Mouse (Mus musculus) lung, adult 2 months (tissue): ENCODE results near the gene Iqce.

Experiments
- CTCF ChIP-seq: fragments of 200-500 bp; IDR thresholded peaks from 2 replicates; pipeline ENCODE4 v1.5.1; 2011; ENCODE audit warnings: mild to moderate bottlenecking, low read length, control low read depth; ENCODE audit not compliant: insufficient read depth
- POLR2A ChIP-seq: fragments of 200-500 bp; IDR thresholded peaks from 2 replicates; pipeline ENCODE4 v1.6.1; 2011; ENCODE audit warnings: low read depth, mild to moderate bottlenecking, control low read depth, low read length, borderline replicate concordance; ENCODE audit errors: extremely low read depth

DNA sequence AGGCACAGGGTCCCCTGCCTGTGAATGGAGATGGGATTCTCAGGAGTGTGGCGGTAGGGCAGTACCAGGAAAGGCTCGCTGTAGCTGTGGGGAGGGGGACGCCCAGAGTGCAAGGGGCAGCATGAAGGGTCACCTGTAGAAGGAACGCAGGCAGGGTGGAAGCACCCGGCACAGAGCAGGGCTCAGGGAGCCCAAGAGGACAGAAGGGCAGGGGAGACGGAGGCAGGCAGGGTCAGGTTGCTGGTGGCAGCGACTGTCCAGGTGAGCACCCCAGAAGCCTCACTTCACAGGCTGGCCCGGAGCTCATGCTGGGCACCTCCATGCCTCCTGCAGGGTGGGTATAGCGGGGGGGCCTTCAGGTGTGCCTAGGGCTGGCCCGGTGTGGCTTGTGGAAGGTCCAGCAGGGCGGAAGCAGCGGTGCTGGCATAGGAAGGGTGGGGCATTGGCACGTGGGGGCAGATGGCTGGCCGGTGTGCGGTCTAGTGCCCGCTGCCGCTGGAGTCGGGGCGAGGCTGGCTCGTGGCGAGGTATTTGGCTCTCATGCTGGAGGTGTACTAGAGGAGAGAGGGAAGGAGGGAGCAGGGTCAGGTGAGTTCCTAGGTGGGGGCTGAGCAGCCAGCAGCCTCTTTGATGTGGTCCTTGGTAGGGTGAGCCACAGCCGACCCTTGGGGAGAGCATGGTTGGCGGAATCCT is 79.1 kb downstream of the Iqce start:
- TF ChIP-seq CTCF (no peak), POLR2A (no peak)
